Comparison of ENCODE assay signal across 7 mouse cellular contexts in genomic region chr12:34658119-34658518, GRCm38 (mm10).
A peak's percentile ranks its signal among the peaks of the same experiment; 100 is the strongest.
DNase-seq lines count a peak whose midpoint lies in the region; TF ChIP-seq lines count a peak whose summit lies in the region.

No protein-coding gene starts in this region.

- peak in 1 of 2 experiments; percentile 59; a peak in 2 of 4 replicates for TF ChIP-seq CTCF in CH12.LX (conservative IDR thresholded peaks at IDR 0.05 in 1 of 2, IDR thresholded peaks at IDR 0.05 in 1 of 2; ENCODE audit: low read depth in 2 of 2, low read length in 2 of 2)

- H3K27me3 ChIP-seq in CH12.LX (replicated peaks), result no peaks in the 10 kb centered on the region
- no peaks in the 10 kb centered on the region for H3K27me3 ChIP-seq in midbrain, embryonic 10.5 days (ENCODE audit: low read depth, poor library complexity, severe bottlenecking)

- no peaks in the 10 kb centered on the region for H3K4me1 ChIP-seq in CH12.LX (ENCODE audit: control insufficient read depth in 1 of 2, insufficient read depth in 2 of 2)
- peaks cover 9% of the 10 kb centered on the region; the same call in 1 of the 2 replicates for H3K4me1 ChIP-seq in midbrain, embryonic 10.5 days

- in situ Hi-C loops in CH12.LX (cut with MboI; ENCODE audit: low pct_ligation_motif_present, low pct_unique_long_range_greater_than_20kb, low sequenced_read_pairs), result loop anchor here (25.0 kb wide), 1 partner anchor 354 kb away; no protein-coding TSS in a partner anchor

- H3K27ac ChIP-seq in CH12.LX (ENCODE audit: insufficient read depth, low read depth), result no peak overlapping the region
- H3K27ac ChIP-seq in midbrain, embryonic 10.5 days (replicated peaks), result peak overlapping the region; percentile 33; the same call in 1 of the 2 replicates

- 37% methylated on average over 6 of the region's 6 CpGs for WGBS in midbrain, embryonic 10.5 days

- H3K4me2 ChIP-seq in CH12.LX (ENCODE audit: insufficient read depth, low read depth, poor library complexity, severe bottlenecking), result no peak overlapping the region

- TF ChIP-seq RAD21 in CH12.LX (IDR thresholded peaks at IDR 0.05; ENCODE audit: low read depth, low read length), result peak; percentile 65

- DNase-seq in B cell, adult 2 months, result peak; percentile 49 to 50
- peak; percentile 23 for DNase-seq in CH12.LX (ENCODE audit: extremely low read depth)
- DNase-seq in embryo, embryonic 11.5 days (ENCODE audit: low read depth, low spot score), result peak; percentile 44
- peak; percentile 29 to 52 for DNase-seq in heart, postnatal 14 days
- peak; percentile 49 for DNase-seq in layer of hippocampus, adult 9-10 months (ENCODE audit: low spot score)
- peak; percentile 52 for DNase-seq in midbrain, embryonic 10.5 days (ENCODE audit: low spot score)
- no peak for DNase-seq in T-cell, adult 2 months (ENCODE audit: low spot score)

- H3K4me3 ChIP-seq in CH12.LX (replicated peaks in 1 of 3; ENCODE audit: low read depth in 2 of 3, low read length in 2 of 3, poor library complexity in 1 of 3), result no peak overlapping the region
- H3K4me3 ChIP-seq in midbrain, embryonic 10.5 days, result no peak overlapping the region

- H3K79me2 ChIP-seq in CH12.LX (replicated peaks; ENCODE audit: control insufficient read depth, extremely low read depth, insufficient read depth, poor library complexity, severe bottlenecking), result no peaks in the 10 kb centered on the region

- no peaks in the 10 kb centered on the region for H3K9me3 ChIP-seq in CH12.LX (replicated peaks; ENCODE audit: low read length)
- H3K9me3 ChIP-seq in midbrain, embryonic 10.5 days (replicated peaks), result no peaks in the 10 kb centered on the region

- no peaks in the 10 kb centered on the region for H3K36me3 ChIP-seq in CH12.LX (replicated peaks in 1 of 2; ENCODE audit: control insufficient read depth in 1 of 2, insufficient read depth in 1 of 2, low read length in 1 of 2)
- H3K36me3 ChIP-seq in midbrain, embryonic 10.5 days, result no peaks in the 10 kb centered on the region

- no peak overlapping the region for H3K9ac ChIP-seq in CH12.LX (ENCODE audit: insufficient read depth, low read depth)

- no peak for TF ChIP-seq POLR2A in CH12.LX (IDR thresholded peaks at IDR 0.05; ENCODE audit: low read depth, low read length)

- dilution Hi-C loops in CH12.LX (cut with MboI; ENCODE audit: extremely low pct_ligation_motif_present, extremely low pct_unique_long_range_greater_than_20kb, low sequenced_read_pairs), result no loop called here

- intact Hi-C loops in heart, postnatal 14 days (cut with DNase I), result loop anchor here (5.0 to 10.0 kb wide), 4 partner anchors 211 to 1273 kb away; no protein-coding TSS in a partner anchor

- no peak for TF ChIP-seq EP300 in CH12.LX (IDR thresholded peaks at IDR 0.05; ENCODE audit: low read length)

TF ChIP-seq in CH12.LX, 34 proteins besides CTCF, POLR2A, EP300 and RAD21:
- TF ChIP-seq RCOR1 (conservative IDR thresholded peaks at IDR 0.05; ENCODE audit: low read depth, low read length), result no peak
- TF ChIP-seq SMC3 (IDR thresholded peaks at IDR 0.05; ENCODE audit: low read depth, low read length), result peak; percentile 41
